Mouse (Mus musculus) CH12.LX (cell line): ENCODE results near the gene Gamt.
A peak's percentile ranks its signal among the peaks of the same experiment; 100 is the strongest.

ENCODE experiments used
- CHD2 ChIP-seq: IDR thresholded peaks from 2 replicates; pipeline ENCODE4 v1.6.1; 2011; ENCODE audit warnings: low read length, improper control_type of control experiment
- CTCF ChIP-seq, 2 experiments: IDR thresholded peaks in 1 of 2; conservative IDR thresholded peaks in 1 of 2; 2 replicates each; pipeline ENCODE4 v1.5.1; 2011 to 2012; ENCODE audit warnings: low read depth in 2 of 2, low read length in 2 of 2, improper control_type of control experiment in 1 of 2, inconsistent platforms in 1 of 2, mild to moderate bottlenecking in 1 of 2, moderate library complexity in 1 of 2
- EP300 ChIP-seq: IDR thresholded peaks from 2 replicates; pipeline ENCODE4 v1.6.1; 2011; ENCODE audit warnings: low read length, improper control_type of control experiment
- HCFC1 ChIP-seq: IDR thresholded peaks from 2 replicates; pipeline ENCODE4 v1.6.1; 2012; ENCODE audit warnings: low read depth, mild to moderate bottlenecking, inconsistent platforms, low read length, improper control_type of control experiment
- MYC ChIP-seq: IDR thresholded peaks from 2 replicates; pipeline ENCODE4 v1.6.1; 2011; ENCODE audit warnings: low read depth, mild to moderate bottlenecking, improper control_type of control experiment, low read length
- POLR2A ChIP-seq: IDR thresholded peaks from 2 replicates; pipeline ENCODE4 v1.6.1; 2011; ENCODE audit warnings: low read depth, mild to moderate bottlenecking, improper control_type of control experiment, low read length
- RAD21 ChIP-seq: IDR thresholded peaks from 2 replicates; pipeline ENCODE4 v1.6.1; 2011; ENCODE audit warnings: low read depth, mild to moderate bottlenecking, low read length, improper control_type of control experiment, moderate library complexity
- SIN3A ChIP-seq: IDR thresholded peaks from 2 replicates; pipeline ENCODE4 v1.6.1; 2012; ENCODE audit warnings: low read length, improper control_type of control experiment, inconsistent platforms
- TCF12 ChIP-seq: IDR thresholded peaks from 2 replicates; pipeline ENCODE4 v1.6.1; 2014; ENCODE audit warnings: low read depth, mild to moderate bottlenecking, inconsistent platforms, low read length, improper control_type of control experiment
- ZC3H11A ChIP-seq: IDR thresholded peaks from 2 replicates; pipeline ENCODE4 v1.6.1; 2012; ENCODE audit warnings: low read depth, mild to moderate bottlenecking, inconsistent platforms, low read length, improper control_type of control experiment

DNA sequence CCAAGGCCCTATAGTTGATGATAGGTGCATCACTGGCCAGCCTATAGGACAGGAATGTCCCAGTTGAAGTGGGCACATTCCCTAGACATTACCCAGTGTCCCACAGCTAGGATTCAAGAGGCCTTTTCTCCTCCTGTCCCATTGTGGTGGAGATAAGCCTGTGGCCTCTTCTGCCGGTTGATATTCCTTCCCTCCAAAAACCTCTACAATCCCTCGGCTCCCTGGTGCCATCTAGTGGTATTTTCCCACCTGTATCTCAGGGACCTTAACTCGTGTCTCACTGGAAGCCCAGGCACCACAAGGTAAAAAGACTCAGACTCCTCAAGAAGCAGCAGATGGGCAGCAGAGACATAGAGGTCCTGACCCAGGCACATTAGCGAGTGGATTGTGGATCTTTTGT is 15.2 kb downstream of the Gamt start:
- TF ChIP-seq POLR2A = no peak
- peak; percentile 72 to 95 for TF ChIP-seq CTCF (conservative IDR thresholded peaks at IDR 0.05 in 1 of 2, IDR thresholded peaks at IDR 0.05 in 1 of 2; ENCODE audit: low read depth in 2 of 2, low read length in 2 of 2)
- peak; percentile 57 for TF ChIP-seq SIN3A
- TF ChIP-seq RAD21 = peak; percentile 82
- no peak for TF ChIP-seq MYC
- TF ChIP-seq TCF12 = no peak
- peak; percentile 44 for TF ChIP-seq ZC3H11A
- no peak for TF ChIP-seq EP300
- TF ChIP-seq CHD2 = no peak
- TF ChIP-seq HCFC1 = no peak
